Mouse (Mus musculus): ENCODE measurements around the gene Igdcc3.

GRCm38 (mm10) chr9:65154692-65155455, 13.9 kb downstream of the Igdcc3 start:
- TF ChIP-seq CTCF (IDR thresholded peaks at IDR 0.05; ENCODE audit: low read depth) = no peak
- no peak for TF ChIP-seq EP300 (IDR thresholded peaks at IDR 0.05; ENCODE audit: low read depth)
